Mouse (Mus musculus): Measurements from ENCODE around the gene B3galnt1. TPM values are rescaled to one million over a fixed set of nuclear protein-coding genes. Genes with fewer than 3 reads are reported as not detected.

Gene B3galnt1
- total and polyA plus RNA-seq, 3 experiments, result not detected

- H3K4me3 ChIP-seq (ENCODE audit: control insufficient read depth in 1 of 2, insufficient read depth in 1 of 2, low read depth in 2 of 2, low read length in 2 of 2), result no peak overlapping the region
- no peak for DNase-seq (ENCODE audit: low read depth, low spot score)
- no peaks in the 10 kb centered on the region for H3K36me3 ChIP-seq (ENCODE audit: control insufficient read depth in 1 of 2, insufficient read depth in 2 of 2, low read length in 2 of 2)
- no peaks in the 10 kb centered on the region for H3K27me3 ChIP-seq (ENCODE audit: control insufficient read depth in 1 of 2, insufficient read depth in 2 of 2, low read length in 2 of 2)
- no peaks in the 10 kb centered on the region for H3K79me2 ChIP-seq (ENCODE audit: control insufficient read depth, insufficient read depth, low read length, poor library complexity)
- no peaks in the 10 kb centered on the region for H3K9me3 ChIP-seq (replicated peaks; ENCODE audit: insufficient read depth, low read length)
- no peak overlapping the region for H3K27ac ChIP-seq (ENCODE audit: control insufficient read depth, low read depth, low read length)
- no peaks in the 10 kb centered on the region for H3K4me1 ChIP-seq (ENCODE audit: control insufficient read depth in 1 of 2, insufficient read depth in 2 of 2, low read length in 2 of 2)
- H3K9ac ChIP-seq (ENCODE audit: control insufficient read depth, low read depth, low read length, poor library complexity, severe bottlenecking), result no peak overlapping the region
- TF ChIP-seq BHLHE40 (IDR thresholded peaks at IDR 0.05; ENCODE audit: borderline replicate concordance, low read depth, low read length), result no peak
- TF ChIP-seq HCFC1 (IDR thresholded peaks at IDR 0.05; ENCODE audit: low read depth, low read length), result no peak
- no peak for TF ChIP-seq SMC3 (IDR thresholded peaks at IDR 0.05; ENCODE audit: low read depth, low read length)
- TF ChIP-seq JUND (IDR thresholded peaks at IDR 0.05; ENCODE audit: low read depth, low read length), result no peak
- no peak for TF ChIP-seq MYC (IDR thresholded peaks at IDR 0.05; ENCODE audit: low read depth, low read length)
- no peak for TF ChIP-seq UBTF (IDR thresholded peaks at IDR 0.05; ENCODE audit: borderline replicate concordance, insufficient read depth, low read depth, low read length)
- no peak for TF ChIP-seq EP300 (IDR thresholded peaks at IDR 0.05; ENCODE audit: low read depth in 1 of 2, low read length in 2 of 2)
- TF ChIP-seq ETS1 (IDR thresholded peaks at IDR 0.05; ENCODE audit: low read depth, low read length), result no peak
- TF ChIP-seq MAX (IDR thresholded peaks at IDR 0.05; ENCODE audit: low read length), result no peak
- TF ChIP-seq ZNF384 (IDR thresholded peaks at IDR 0.05; ENCODE audit: low read depth, low read length), result no peak
- TF ChIP-seq ZKSCAN1 (IDR thresholded peaks at IDR 0.05; ENCODE audit: low read depth, low read length), result no peak
Observed at GRCm38 (mm10) chr3:69597211-69597610, 1.5 kb downstream of the B3galnt1 start.

GRCm38 (mm10) chr3:69596116-69596515 lies 2.6 kb downstream of the B3galnt1 start:
- TF ChIP-seq MXI1 (IDR thresholded peaks at IDR 0.05; ENCODE audit: low read depth, low read length) (no peak), POLR2AphosphoS5 (IDR thresholded peaks at IDR 0.05; ENCODE audit: borderline replicate concordance, low read depth, low read length) (no peak), POLR2AphosphoS2 (IDR thresholded peaks at IDR 0.05; ENCODE audit: low read length) (no peak), CTCF (IDR thresholded peaks at IDR 0.05 in 2 of 3, conservative IDR thresholded peaks at IDR 0.05 in 1 of 3; ENCODE audit: control insufficient read depth in 1 of 3, insufficient read depth in 1 of 3, low read depth in 2 of 3, low read length in 3 of 3, poor library complexity in 1 of 3, severe bottlenecking in 1 of 3) (no peak), BHLHE40 (IDR thresholded peaks at IDR 0.05; ENCODE audit: borderline replicate concordance, low read depth, low read length) (no peak), NRF1 (IDR thresholded peaks at IDR 0.05; ENCODE audit: insufficient read depth, low read depth, low read length, poor library complexity, severe bottlenecking) (no peak), CHD1 (IDR thresholded peaks at IDR 0.05; ENCODE audit: low read depth, low read length) (no peak), JUND (IDR thresholded peaks at IDR 0.05; ENCODE audit: low read depth, low read length) (no peak), MAZ (IDR thresholded peaks at IDR 0.05; ENCODE audit: low read depth, low read length) (no peak), ZKSCAN1 (IDR thresholded peaks at IDR 0.05; ENCODE audit: low read depth, low read length) (no peak), USF2 (IDR thresholded peaks at IDR 0.05; ENCODE audit: borderline replicate concordance in 1 of 2, insufficient read depth in 1 of 2, low read depth in 1 of 2, low read length in 2 of 2) (no peak), SIN3A (IDR thresholded peaks at IDR 0.05; ENCODE audit: low read length) (no peak), TAL1 (IDR thresholded peaks at IDR 0.05; ENCODE audit: low read length) (no peak), UBTF (IDR thresholded peaks at IDR 0.05; ENCODE audit: borderline replicate concordance, insufficient read depth, low read depth, low read length) (no peak), MAFK (IDR thresholded peaks at IDR 0.05; ENCODE audit: borderline replicate concordance, low read depth, low read length) (no peak), USF1 (IDR thresholded peaks at IDR 0.05; ENCODE audit: low read depth, low read length) (no peak), ZMIZ1 (IDR thresholded peaks at IDR 0.05; ENCODE audit: low read depth, low read length) (no peak)
- no peaks in the 10 kb centered on the region for H3K27me3 ChIP-seq (ENCODE audit: control insufficient read depth in 1 of 2, insufficient read depth in 2 of 2, low read length in 2 of 2)
- no peaks in the 10 kb centered on the region for H3K79me2 ChIP-seq (ENCODE audit: control insufficient read depth, insufficient read depth, low read length, poor library complexity)
- no peak overlapping the region for H3K9ac ChIP-seq (ENCODE audit: control insufficient read depth, low read depth, low read length, poor library complexity, severe bottlenecking)
- H3K27ac ChIP-seq (ENCODE audit: control insufficient read depth, low read depth, low read length), result no peak overlapping the region
- no peaks in the 10 kb centered on the region for H3K4me1 ChIP-seq (ENCODE audit: control insufficient read depth in 1 of 2, insufficient read depth in 2 of 2, low read length in 2 of 2)
- no peak for DNase-seq (ENCODE audit: low read depth, low spot score)
- H3K36me3 ChIP-seq (ENCODE audit: control insufficient read depth in 1 of 2, insufficient read depth in 2 of 2, low read length in 2 of 2), result no peaks in the 10 kb centered on the region
- H3K9me3 ChIP-seq (replicated peaks; ENCODE audit: insufficient read depth, low read length), result no peaks in the 10 kb centered on the region
- no peak overlapping the region for H3K4me3 ChIP-seq (ENCODE audit: control insufficient read depth in 1 of 2, insufficient read depth in 1 of 2, low read depth in 2 of 2, low read length in 2 of 2)
